In the genomic region with DNA sequence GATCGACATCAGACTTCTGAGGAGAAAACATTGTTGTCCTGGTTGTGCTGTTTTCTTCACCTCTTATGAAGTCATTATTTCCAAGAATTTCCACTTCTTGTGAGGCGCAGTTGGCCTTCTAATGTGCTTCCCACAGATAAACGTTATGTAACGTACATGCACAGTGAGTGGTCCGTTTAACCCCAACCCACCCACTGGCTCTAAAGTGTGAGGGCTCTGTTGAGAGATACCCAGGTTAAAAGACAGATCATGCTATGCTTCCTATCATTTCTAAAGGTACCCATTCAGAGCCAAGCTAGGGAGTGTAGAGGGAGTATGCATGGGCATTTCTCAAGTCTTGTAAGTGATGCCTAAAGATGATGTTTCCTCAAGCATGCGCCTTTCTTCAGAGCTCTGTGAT, we compare ENCODE assay signal across 15 mouse cellular contexts.
"Had no signal": no experiment of that assay in that cellular context is flagged by ENCODE, and none has a peak within 500 bp of the region (broad histone marks: within the 10 kb centered on the region; RNA-seq: fewer than 3 reads in every experiment).

No protein-coding gene starts in this region.

- H3K9ac ChIP-seq: neural tube, embryonic 15.5 days; stomach, embryonic 15.5 days had no signal

- H3K4me3 ChIP-seq: neural tube, embryonic 15.5 days; stomach, embryonic 15.5 days had no signal

- H3K36me3 ChIP-seq: neural tube, embryonic 15.5 days; stomach, embryonic 15.5 days had no signal

- H3K27ac ChIP-seq: neural tube, embryonic 15.5 days; stomach, embryonic 15.5 days; stomach, postnatal 0 days had no signal

- H3K9me3 ChIP-seq: neural tube, embryonic 15.5 days; stomach, embryonic 15.5 days had no signal

- H3K4me1 ChIP-seq: neural tube, embryonic 15.5 days; stomach, embryonic 15.5 days had no signal

- H3K27me3 ChIP-seq: neural tube, embryonic 15.5 days; stomach, embryonic 15.5 days had no signal

- DNase-seq: retina, postnatal 1 day; right cerebral cortex, adult 18-20 months; right cerebral cortex, postnatal 14 days; right cerebral cortex, postnatal 25 days; right cerebral cortex, postnatal 4 days; spleen, adult 18-20 months; thymus, adult 18-20 months; thymus, adult 2 months; thymus, postnatal 14 days; thymus, postnatal 25 days; thymus, postnatal 36 days; thymus, postnatal 4 days had no signal

- H3K4me2 ChIP-seq: neural tube, embryonic 15.5 days; stomach, embryonic 15.5 days had no signal
